Mouse (Mus musculus): Measurements from ENCODE around the gene Pcyt1a.
"Not testable (repeated sequence)": the region's sequence is repeated elsewhere in the genome, so short reads cannot be mapped to it uniquely, and the experiment has no call there.

Gene Pcyt1a

DNA sequence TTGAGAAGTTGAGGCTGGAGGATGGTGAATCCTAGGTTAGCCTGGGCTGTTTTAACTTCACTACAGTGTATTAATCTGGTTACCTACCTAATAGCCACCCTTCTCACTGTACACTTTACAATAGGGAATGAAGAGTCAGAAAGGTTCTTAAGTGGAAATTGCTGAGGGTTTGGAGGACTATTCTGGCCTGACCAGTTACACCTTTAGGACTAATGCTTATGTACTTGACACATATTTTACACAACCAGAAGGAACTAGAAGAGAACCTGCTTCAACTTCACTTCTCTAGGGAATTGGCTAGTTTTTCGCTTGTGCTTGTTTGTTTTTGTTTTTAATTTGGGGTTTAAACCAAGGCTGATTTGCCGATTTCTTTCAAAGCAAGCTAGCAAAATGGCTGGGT is 2.4 kb downstream of the Pcyt1a start:
- DNase-seq (ENCODE audit: extremely low spot score, low read depth, low spot score): no peak

DNA sequence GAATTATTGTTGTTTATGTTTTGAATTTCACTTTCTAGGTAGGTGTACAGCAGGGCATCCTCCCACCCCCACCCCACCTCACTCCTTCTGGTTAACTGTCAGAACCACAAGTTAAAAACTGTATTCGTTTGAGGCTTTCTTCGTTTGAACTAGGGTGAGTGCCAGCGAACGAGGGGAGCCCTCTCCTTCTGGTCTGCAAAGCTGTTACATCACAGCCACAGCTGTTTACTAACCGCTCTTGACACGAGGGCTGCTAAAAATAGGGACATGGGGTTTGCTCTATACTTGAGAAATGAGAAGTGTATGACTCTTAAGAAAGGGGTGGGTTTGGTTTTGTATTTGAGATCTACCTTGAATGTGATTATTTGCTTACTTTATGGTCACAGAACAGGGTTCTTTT is 3.3 kb downstream of the Pcyt1a start:
- DNase-seq (ENCODE audit: extremely low spot score, low read depth, low spot score): no peak

DNA sequence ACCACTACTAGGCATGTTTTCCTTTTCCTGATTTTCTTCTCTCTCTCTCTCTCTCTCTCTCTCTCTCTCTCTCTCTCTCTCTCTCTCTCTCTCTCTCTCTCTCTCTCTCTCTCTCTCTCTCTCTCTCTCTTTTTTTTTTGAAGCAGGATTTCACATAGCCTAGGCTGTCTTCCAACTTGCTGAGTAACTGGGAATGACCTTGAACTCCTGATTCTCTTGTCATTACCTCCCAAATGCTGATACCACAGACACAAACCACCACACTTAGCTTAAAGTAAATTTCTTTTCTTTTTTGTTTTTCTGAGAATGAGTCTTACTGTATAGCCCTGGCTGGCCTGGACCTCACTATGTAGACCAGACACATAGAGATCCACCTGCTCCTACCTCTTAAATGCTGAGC is 4.0 kb downstream of the Pcyt1a start:
- no peak for DNase-seq (ENCODE audit: extremely low spot score, low read depth, low spot score)

DNA sequence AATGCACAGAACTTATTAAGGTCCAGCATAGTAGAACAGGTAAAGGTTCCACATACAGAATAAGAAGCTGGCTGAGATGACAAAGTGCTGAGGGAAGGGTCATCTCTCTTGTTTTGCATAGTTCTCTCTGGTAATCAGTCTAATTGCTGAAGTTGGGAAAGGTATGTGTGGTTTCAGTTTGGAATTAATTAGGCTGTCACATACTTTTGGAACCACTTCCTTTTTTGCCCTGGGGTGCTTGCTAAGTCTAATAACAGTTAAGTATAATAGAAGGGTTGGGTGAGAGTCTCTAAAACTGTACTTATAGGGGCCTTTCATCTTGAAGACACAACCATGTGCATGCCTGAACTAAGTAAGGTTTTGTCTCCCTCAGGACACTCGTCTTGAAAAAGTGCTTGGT is 5.9 kb downstream of the Pcyt1a start:
- DNase-seq (ENCODE audit: extremely low spot score, low read depth, low spot score): no peak

DNA sequence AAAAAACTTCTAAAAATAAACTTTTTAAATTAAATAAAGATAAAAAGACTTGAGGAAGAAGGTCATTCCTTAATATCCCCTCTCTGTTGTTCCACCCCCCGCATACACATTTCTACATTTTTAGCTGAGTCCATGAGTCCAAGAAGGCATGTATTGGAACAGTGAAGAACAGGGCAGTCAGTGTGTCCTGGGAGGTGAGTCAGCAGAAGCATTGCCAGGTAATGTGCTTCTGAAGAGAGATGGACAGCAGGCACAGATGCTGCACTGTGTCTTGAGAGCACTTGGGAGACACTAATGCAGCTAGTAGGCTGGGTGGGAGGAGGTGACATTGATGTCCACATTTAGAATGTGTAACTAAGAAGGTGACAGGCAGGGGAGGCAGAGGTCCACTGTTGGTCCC is 6.5 kb downstream of the Pcyt1a start:
- no peak for DNase-seq (ENCODE audit: extremely low spot score, low read depth, low spot score)

DNA sequence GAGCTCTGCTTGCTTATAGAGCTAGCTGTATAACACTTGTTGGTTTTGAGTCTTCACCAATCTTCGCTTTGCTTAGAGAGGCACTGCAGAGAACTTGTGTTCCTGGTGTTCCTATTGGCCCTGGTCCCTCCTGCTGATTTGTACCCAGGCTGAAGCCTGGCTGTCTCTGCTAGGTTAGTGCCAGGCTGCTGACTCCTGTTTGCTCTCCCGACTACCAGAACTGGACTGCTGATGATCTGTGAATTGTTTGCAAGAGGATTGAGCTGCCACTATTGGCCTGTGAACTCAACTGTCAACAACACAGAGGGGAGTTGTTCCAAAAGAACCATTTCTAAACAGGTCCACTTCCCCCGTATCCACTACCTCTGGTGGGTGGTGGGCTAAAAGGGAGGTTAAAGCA is 10.7 kb downstream of the Pcyt1a start:
- no peak for DNase-seq (ENCODE audit: extremely low spot score, low read depth, low spot score)

DNA sequence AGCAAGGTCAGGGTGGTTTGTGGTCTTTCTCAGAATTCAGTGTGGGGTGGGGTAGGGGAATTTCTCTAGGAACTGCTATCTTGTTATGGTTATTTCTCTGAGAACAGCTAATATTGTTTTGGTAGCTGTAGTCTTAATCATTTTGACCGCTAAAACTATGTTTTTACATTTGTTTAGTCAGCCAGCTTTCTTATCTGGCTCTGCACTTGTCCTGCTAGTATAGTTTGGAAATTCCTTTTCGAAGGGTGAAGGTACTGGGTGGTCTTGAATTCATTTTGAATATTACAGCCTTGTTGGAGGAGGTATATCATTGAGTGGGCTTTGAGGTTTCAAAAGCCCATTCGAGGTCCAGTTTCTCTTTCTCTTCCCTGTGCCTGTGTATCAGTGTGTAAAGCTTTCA is 13.9 kb downstream of the Pcyt1a start:
- DNase-seq (ENCODE audit: extremely low spot score, low read depth, low spot score): not testable (repeated sequence)

DNA sequence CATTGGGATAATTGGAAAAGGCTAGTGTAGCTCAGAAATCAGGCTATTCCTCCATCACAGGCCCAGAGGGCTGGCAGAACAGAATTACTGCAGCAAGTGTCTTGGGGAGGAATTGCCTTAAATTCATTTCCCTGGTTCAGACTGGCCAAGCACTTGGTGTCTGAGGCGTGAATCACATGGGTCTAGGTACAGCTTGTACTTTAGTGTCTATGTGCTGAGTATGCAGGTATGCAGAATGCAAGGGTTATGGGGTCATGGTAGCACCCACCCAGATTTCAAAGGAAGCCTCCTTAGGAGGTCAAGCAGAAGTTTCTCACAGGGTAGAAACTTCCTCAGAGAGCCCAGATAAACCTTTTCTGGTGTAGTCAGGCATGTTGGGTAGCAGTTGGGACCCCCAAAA is 14.8 kb downstream of the Pcyt1a start:
- no peak for DNase-seq (ENCODE audit: extremely low spot score, low read depth, low spot score)

DNA sequence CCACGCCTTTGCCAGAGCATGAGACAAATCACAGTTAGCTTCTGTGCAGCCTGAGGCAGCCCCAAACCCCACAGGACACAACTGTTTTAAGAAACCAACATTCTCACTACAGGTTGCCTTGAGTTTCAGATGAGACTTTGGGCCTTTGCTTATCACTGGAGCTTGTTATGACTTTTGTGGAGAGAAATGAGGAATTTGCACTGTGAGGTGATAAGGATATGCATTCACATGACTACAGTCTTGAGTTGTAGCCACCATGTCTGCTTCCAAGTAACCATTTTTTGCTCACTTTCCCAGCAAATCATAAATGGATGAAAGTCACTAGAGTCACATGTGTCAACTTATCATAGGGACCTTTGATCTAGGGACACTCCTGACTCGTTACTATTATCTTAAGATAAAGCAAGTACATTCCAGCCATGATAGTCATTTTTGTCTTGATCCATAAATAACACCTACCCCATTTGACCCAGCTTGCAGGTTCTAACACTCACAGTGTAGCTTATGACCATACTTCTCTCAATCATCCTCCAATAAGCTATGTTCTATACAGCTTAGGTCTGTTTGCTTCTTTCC is 15.9 kb downstream of the Pcyt1a start:
- no peak for DNase-seq (ENCODE audit: extremely low spot score, low read depth, low spot score)

DNA sequence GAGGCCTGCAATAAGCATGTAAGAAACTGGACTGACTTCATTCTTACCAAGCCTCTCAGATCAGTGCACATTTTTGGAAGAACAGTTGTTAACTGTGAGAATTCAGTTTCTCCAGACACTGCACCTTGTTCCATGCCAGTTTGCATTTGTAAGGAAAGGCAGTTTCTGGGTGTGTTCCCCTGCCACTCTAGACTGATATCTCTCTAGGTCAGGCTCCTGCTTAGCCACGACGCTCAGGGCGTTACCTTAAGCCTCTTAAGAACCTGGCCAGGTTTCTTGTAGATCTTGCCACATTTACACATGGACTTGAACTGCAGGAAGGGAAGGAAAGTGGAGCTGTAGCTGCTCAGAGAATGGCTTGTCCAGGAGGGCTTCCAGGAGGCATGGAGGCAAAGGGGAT is 18.9 kb downstream of the Pcyt1a start:
- no peak for DNase-seq (ENCODE audit: extremely low spot score, low read depth, low spot score)

DNA sequence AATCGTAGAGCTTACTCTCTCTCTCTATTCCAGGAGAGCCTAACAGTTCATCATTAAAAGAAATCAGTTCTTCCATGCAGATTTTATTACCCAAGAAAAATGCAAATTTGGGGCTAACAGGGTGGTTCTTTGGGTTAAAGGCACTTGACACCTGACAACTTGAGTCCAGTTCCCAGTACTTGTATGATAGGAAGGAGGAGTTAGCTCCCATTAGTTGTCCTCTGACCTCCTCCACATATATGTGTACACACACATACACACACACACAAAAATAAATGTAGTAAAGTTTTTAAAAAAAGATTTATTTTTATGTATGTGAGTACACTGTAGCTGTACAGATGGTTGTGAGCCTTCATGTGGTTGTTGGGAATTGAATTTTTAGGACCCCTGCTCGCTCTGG is 19.4 kb downstream of the Pcyt1a start:
- no peak for DNase-seq (ENCODE audit: extremely low spot score, low read depth, low spot score)

DNA sequence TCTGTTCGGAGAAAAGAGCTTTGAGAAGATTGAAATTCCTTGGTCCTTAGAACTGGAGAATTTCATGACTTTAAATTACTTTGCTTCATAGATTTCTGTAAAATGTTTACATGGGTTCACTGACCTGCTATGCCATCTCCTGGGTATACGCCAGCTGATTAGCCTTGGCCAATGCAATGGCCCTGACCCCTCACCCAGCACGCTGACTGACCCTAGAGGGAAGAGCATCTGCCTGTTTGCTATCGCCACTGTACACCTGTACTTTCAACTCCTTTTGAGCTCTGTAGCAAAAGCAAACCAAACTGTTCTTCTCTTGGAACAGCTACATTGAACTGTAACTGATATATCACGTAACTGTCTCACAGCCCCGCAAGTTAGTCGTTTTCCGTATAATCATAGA is 22.4 kb downstream of the Pcyt1a start:
- DNase-seq (ENCODE audit: extremely low spot score, low read depth, low spot score): no peak

DNA sequence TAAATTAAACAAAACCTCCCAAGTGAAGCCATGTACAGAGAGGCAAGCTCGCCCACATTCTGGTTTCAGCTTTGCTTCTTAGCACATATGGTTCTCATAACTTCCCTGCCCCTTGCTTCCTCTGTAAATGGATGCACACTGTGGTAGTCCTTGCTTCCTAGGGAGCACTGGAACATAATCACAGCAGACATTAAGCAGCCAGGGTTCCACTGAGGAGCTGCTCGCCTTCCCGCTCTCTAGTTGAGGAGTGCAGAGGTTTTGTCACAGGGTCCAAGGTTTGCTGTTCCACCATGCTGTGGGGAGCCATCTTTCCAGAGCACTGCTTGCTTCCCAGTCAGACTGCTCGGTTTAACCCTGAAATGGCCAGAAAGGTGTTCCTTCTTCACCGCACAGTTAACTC is 23.9 kb downstream of the Pcyt1a start:
- peak; percentile 22 for DNase-seq (ENCODE audit: extremely low spot score, low read depth, low spot score)

DNA sequence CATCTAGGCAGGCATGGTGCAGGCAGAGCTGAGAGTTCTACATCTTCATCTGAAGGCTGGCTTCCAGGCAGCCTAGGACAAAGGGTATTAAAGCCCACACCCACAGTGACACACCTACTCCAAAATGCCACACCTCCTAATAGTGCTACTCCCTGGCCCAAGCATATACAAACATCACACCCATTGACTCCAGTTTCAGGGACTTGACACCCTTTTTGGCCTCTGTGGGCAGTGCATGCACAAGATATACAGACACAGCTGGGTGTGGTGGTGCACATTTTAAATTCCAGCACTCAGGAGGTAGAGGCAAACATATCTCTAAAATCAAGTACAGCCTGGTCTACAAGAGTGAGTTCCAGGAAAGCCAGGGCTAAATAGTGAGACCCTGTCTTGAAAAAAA is 25.4 kb downstream of the Pcyt1a start:
- no peak for DNase-seq (ENCODE audit: extremely low spot score, low read depth, low spot score)

DNA sequence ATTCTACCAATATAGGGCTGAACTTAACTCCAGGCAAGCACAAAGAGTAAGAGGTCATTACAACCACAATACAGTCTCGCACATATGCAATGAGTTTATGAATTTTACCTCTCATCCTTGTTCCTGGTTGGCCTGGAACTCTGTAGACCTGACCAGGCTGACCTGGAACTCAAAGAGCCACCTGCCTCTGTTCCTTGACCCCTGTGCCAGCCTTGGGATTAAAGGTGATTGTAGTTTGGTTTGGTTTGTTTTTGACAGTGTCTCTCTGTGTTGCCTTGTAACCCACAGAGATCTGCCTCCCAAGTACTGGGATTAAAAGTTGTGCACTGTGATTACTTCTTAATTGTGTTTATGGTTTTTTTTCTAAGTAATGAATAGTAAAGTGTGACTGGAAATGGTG is 26.0 kb downstream of the Pcyt1a start:
- no peak for DNase-seq (ENCODE audit: extremely low spot score, low read depth, low spot score)

DNA sequence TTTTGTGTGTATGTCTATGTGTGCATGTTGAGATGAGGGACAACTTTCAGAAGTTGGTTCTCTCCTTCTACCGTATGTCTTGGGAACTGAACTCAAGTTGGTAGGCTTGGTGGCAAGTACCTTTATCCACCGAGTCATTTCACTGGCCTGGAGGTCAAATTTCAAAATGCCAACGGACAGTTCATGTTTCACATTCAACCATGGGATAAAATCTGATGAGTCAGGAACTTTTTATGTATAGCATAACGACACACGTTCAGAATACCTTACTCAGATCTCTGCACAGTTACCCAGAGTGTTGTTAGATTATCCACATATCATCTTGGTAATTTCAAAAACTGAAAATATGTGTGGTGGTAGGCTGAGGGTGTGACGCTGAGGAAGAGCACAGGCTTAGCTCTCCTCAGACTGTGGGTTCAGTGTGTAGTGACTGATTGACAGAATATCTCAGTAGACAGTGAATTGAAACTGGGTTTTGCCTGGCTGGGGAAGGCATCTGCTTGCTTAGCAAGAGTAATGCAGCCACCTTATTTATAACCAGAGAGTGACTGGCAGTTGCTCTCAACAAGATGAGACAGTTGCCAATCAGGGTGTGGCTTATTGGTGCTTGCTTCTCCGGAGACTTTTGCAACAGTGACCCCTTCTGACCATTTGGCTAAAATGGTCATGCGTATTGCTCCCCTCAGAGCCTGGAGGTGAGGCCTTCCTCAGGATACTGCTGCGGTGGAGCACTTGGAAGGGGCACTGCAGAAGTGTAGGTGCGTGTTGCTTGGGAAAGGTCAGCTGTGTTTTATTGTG is 27.1 kb downstream of the Pcyt1a start:
- no peak for DNase-seq (ENCODE audit: extremely low spot score, low read depth, low spot score)

DNA sequence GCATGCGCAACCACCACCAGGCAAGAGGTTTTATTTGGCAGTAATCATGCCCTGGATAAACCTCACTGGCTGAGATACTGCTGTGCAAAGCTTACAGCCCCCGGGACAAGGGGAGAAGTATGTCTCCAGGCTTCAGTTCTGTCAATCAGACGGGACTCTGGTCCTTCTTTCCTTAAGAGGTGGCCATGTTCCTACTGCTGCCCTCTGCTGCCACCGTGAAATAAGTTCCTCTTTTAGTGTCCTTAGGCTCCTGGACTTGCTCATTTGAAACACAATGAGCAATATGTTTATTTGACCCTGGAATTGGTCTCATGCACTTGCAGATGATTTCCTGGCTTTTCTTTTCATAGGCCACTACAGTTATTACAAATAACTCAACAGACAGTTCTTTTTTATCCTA is 29.8 kb downstream of the Pcyt1a start:
- no peak for DNase-seq (ENCODE audit: extremely low spot score, low read depth, low spot score)

DNA sequence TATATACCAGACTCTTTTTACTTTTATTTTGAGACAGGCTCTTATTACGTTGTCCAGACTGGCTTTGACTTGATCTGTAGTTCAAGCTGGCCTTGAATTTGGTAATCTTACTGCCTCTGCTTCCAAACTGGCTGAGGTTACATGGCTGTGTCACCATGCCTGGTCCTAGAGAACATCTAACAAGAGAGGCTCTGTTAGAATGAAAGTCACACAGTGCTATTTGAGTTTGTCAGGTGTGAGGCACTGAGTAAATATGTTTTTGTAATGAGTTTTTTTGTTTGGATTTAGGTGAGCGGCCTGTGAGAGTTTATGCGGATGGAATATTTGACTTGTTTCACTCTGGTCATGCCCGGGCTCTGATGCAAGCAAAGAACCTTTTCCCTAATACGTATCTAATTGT is 31.0 kb downstream of the Pcyt1a start:
- DNase-seq (ENCODE audit: extremely low spot score, low read depth, low spot score): no peak

DNA sequence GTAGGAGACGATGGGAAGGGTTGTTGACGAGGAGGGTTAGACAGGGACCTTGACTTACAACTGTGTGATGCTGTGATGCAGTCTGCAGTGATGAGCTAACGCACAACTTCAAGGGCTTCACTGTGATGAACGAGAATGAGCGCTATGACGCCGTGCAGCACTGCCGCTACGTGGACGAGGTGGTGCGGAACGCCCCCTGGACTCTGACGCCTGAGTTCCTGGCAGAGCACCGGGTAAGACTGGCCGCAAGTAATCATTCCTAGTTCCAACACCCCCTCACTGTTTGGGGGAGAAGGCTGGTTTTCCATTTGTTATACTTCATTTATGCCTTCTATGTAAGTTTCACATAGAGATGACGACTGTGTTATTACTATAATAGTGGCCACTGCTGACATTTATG is 32.2 kb downstream of the Pcyt1a start:
- DNase-seq (ENCODE audit: extremely low spot score, low read depth, low spot score): no peak

DNA sequence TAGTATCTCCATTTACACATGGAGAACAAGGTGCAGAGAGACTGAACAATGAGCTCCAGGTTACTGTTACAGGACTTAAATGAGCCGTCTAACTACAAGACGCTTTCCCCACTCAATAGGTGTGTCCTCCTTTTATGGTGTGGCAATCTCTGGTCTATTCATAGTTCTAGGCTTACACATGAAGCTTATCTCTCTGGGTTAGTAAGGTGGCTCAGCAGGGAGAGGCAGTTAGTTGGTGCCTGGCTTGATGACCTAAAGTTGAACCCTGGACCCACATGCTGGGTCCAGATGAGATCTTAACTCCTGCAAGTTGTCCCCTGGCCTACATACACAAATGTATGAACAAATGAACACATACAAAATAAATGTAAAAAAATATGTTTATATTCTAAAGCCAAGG is 32.7 kb downstream of the Pcyt1a start:
- no peak for DNase-seq (ENCODE audit: extremely low spot score, low read depth, low spot score)

DNA sequence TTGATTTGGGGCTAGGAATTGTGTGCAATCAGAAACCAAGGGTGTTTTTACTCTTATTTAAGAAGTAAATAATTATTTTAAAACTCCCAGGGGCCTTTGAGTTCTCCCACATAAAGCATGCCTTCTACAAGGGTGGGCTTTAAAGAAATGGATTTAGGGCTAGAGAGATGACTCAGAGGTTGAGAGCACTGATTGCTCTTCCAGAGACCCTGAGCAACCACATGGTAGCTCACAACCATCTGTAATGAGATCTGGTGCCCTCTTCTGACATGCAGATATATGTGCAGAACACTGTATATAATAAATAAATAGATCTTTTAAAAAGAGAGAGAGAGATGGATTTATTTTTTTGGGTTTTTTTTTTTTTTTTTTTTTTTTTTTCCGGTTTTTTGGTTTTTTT is 34.2 kb downstream of the Pcyt1a start:
- no peak for DNase-seq (ENCODE audit: extremely low spot score, low read depth, low spot score)

DNA sequence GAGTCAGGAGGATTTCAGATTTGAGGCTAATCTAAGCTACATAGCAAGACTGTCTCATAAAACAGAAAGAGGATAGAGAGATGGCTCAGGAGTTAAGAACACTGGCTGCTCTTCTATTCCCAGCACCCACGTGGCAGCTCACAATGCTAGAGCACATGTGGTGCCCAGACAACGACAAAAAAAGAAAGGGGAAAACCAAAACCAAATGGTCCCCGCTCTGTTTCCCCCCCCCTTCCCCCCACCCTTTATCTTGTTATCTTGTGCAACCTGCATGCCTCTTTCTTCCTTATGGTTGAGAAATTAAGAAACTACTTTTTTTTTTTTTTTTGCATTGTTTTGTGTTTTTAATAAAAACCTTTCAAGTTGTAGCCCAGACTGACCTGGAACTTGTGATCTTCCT is 37.8 kb downstream of the Pcyt1a start:
- no peak for DNase-seq (ENCODE audit: extremely low spot score, low read depth, low spot score)
